Mouse (Mus musculus) liver, embryonic 13.5 days (tissue): Measurements from ENCODE around the gene Dffa. TPM values are rescaled to one million over a fixed set of nuclear protein-coding genes. Genes with fewer than 3 reads are reported as not detected.

ENCODE experiments used
- ATAC-seq: fragments of 200-750 bp; cut with Nextera tagmentation; 2 replicates; pipeline ENCODE4 v1.8.0; 2017; ENCODE audit warnings: low read depth, mild to moderate bottlenecking, moderate number of reproducible peaks, moderate library complexity
- DNase-seq: peaks from one replicate; pipeline ENCODE4 v3.0.0; 2022
- H3K27ac ChIP-seq: fragments of 300-500 bp; sonication (generic); 2 replicates; pipeline ENCODE4 v1.5.1; 2015; ENCODE audit warnings: moderate library complexity, mild to moderate bottlenecking, inconsistent platforms
- H3K27me3 ChIP-seq: fragments of 300-500 bp; sonication (generic); 2 replicates; pipeline ENCODE4 v1.6.1; 2015; ENCODE audit warnings: mild to moderate bottlenecking, inconsistent platforms
- H3K36me3 ChIP-seq: fragments of 300-500 bp; sonication (generic); 2 replicates; pipeline ENCODE4 v1.6.1; 2015; ENCODE audit warnings: mild to moderate bottlenecking, inconsistent platforms
- H3K4me1 ChIP-seq: fragments of 300-500 bp; sonication (generic); replicated peaks from 2 replicates; pipeline ENCODE4 v1.6.1; 2015; ENCODE audit warnings: inconsistent platforms
- H3K4me2 ChIP-seq: fragments of 300-500 bp; sonication (generic); 2 replicates; pipeline ENCODE4 v1.6.1; 2015; ENCODE audit warnings: inconsistent platforms, mild to moderate bottlenecking, moderate library complexity
- H3K4me3 ChIP-seq: fragments of 300-500 bp; sonication (generic); replicated peaks from 2 replicates; pipeline ENCODE4 v1.5.1; 2015; ENCODE audit warnings: mild to moderate bottlenecking, inconsistent platforms
- H3K9ac ChIP-seq: fragments of 300-500 bp; sonication (generic); 2 replicates; pipeline ENCODE4 v1.6.1; 2015; ENCODE audit warnings: mild to moderate bottlenecking, inconsistent platforms
- H3K9me3 ChIP-seq: fragments of 300-500 bp; sonication (generic); replicated peaks from 2 replicates; pipeline ENCODE4 v1.6.1; 2016; ENCODE audit warnings: inconsistent platforms
- WGBS: fragments of 180-500 bp; shearing (Covaris S2); methylation state at CpG from one replicate; pipeline ENCODE4 v1.1.7; 2015; ENCODE audit not compliant: insufficient replicate concordance; 5-methylcytosine and 5-hydroxymethylcytosine counted together
- polyA plus RNA-seq: library from polyadenylated mRNA; unstranded; fragments of >200 nt; fragmentation: Nextera tagmentation; extraction: Ambion mirVana; gene quantifications from 2 replicates; pipeline ENCODE4 v1.2.1, GENCODE M21; 2015

Dffa gene
- 20.7 and 22.7 TPM in 2 replicates for polyA plus RNA-seq

- Histone ChIP-seq H3K36me3 (peaks cover 30% of the 10 kb centered on the region), H3K27ac (no peak within 1 kb of the TSS), H3K27me3 (no peaks in the 10 kb centered on the region), H3K4me3 (peak within 1 kb of the TSS; percentile 84), H3K9ac (peak within 1 kb of the TSS; percentile 84), H3K4me2 (peak within 1 kb of the TSS; percentile 93), H3K9me3 (no peaks in the 10 kb centered on the region), H3K4me1 (peaks cover 17% of the 10 kb centered on the region)
- WGBS: 1% methylated on average over 35 of the region's 35 CpGs
- DNase-seq (peak; percentile 83), ATAC-seq (peak; percentile 78)
These were observed at the start of gene Dffa for GRCm38 (mm10) chr4:149103875-149104561. TSS of gene Dffa (plus strand) at chr4:149104146.

GRCm38 (mm10) chr4:149055847-149056246 is 48.1 kb upstream of the Dffa start:
- Histone ChIP-seq H3K9ac (no peak overlapping the region), H3K4me1 (peaks cover 14% of the 10 kb centered on the region), H3K27ac (no peak overlapping the region), H3K27me3 (no peaks in the 10 kb centered on the region), H3K36me3 (no peaks in the 10 kb centered on the region), H3K4me2 (no peak overlapping the region), H3K4me3 (no peak overlapping the region), H3K9me3 (no peaks in the 10 kb centered on the region)
- WGBS: 68% methylated on average over 6 of the region's 6 CpGs
- no peak for ATAC-seq
- DNase-seq: no peak

- 84% methylated on average over 16 of the region's 16 CpGs for WGBS
- Histone ChIP-seq H3K4me3 (no peak overlapping the region), H3K36me3 (no peaks in the 10 kb centered on the region), H3K4me2 (no peak overlapping the region), H3K4me1 (peaks cover 14% of the 10 kb centered on the region), H3K9ac (no peak overlapping the region), H3K27ac (no peak overlapping the region), H3K9me3 (no peaks in the 10 kb centered on the region), H3K27me3 (no peaks in the 10 kb centered on the region)
- DNase-seq (no peak), ATAC-seq (no peak)
These were observed 47.0 kb upstream of the Dffa start for GRCm38 (mm10) chr4:149056957-149057356.

GRCm38 (mm10) chr4:149057470-149057869 is 46.5 kb upstream of the Dffa start:
- no peaks in the 10 kb centered on the region for H3K27me3 ChIP-seq
- no peak overlapping the region for H3K4me2 ChIP-seq
- ATAC-seq: no peak
- no peak overlapping the region for H3K4me3 ChIP-seq
- no peaks in the 10 kb centered on the region for H3K9me3 ChIP-seq
- no peak overlapping the region for H3K9ac ChIP-seq
- no peaks in the 10 kb centered on the region for H3K36me3 ChIP-seq
- H3K27ac ChIP-seq: no peak overlapping the region
- WGBS: 68% methylated on average over 14 of the region's 14 CpGs
- no peak for DNase-seq
- peaks cover 19% of the 10 kb centered on the region for H3K4me1 ChIP-seq

GRCm38 (mm10) chr4:149058298-149058697 is 45.6 kb upstream of the Dffa start:
- DNase-seq (no peak), ATAC-seq (no peak)
- H3K9me3 ChIP-seq: no peaks in the 10 kb centered on the region
- no peak overlapping the region for H3K4me3 ChIP-seq
- WGBS: 81% methylated on average over 7 of the region's 7 CpGs
- H3K36me3 ChIP-seq: peaks cover 4% of the 10 kb centered on the region; the same call in 1 of the 2 replicates
- H3K4me1 ChIP-seq: peaks cover 22% of the 10 kb centered on the region
- H3K9ac ChIP-seq: no peak overlapping the region
- H3K4me2 ChIP-seq: no peak overlapping the region
- no peaks in the 10 kb centered on the region for H3K27me3 ChIP-seq
- no peak overlapping the region for H3K27ac ChIP-seq

GRCm38 (mm10) chr4:149059713-149060112 is 44.2 kb upstream of the Dffa start:
- Histone ChIP-seq H3K27ac (no peak overlapping the region), H3K4me3 (no peak overlapping the region), H3K27me3 (no peaks in the 10 kb centered on the region), H3K36me3 (peaks cover 4% of the 10 kb centered on the region; the same call in 1 of the 2 replicates), H3K4me2 (no peak overlapping the region), H3K4me1 (peaks cover 22% of the 10 kb centered on the region), H3K9ac (no peak overlapping the region), H3K9me3 (no peaks in the 10 kb centered on the region)
- no peak for DNase-seq
- 80% methylated on average over 9 of the region's 9 CpGs for WGBS
- ATAC-seq: no peak

- peaks cover 22% of the 10 kb centered on the region for H3K4me1 ChIP-seq
- no peak overlapping the region for H3K4me3 ChIP-seq
- DNase-seq (no peak), ATAC-seq (no peak)
- no peak overlapping the region for H3K27ac ChIP-seq
- no peak overlapping the region for H3K9ac ChIP-seq
- no peaks in the 10 kb centered on the region for H3K9me3 ChIP-seq
- no peak overlapping the region for H3K4me2 ChIP-seq
- peaks cover 4% of the 10 kb centered on the region; the same call in 1 of the 2 replicates for H3K36me3 ChIP-seq
- 67% methylated on average over 14 of the region's 14 CpGs for WGBS
- no peaks in the 10 kb centered on the region for H3K27me3 ChIP-seq
These were observed 43.1 kb upstream of the Dffa start for GRCm38 (mm10) chr4:149060621-149061431.

GRCm38 (mm10) chr4:149061432-149061718 is 42.6 kb upstream of the Dffa start:
- Histone ChIP-seq H3K27ac (no peak overlapping the region), H3K4me1 (peaks cover 23% of the 10 kb centered on the region), H3K4me3 (no peak overlapping the region), H3K4me2 (no peak overlapping the region), H3K9ac (no peak overlapping the region), H3K27me3 (no peaks in the 10 kb centered on the region), H3K36me3 (peaks cover 4% of the 10 kb centered on the region; the same call in 1 of the 2 replicates), H3K9me3 (no peaks in the 10 kb centered on the region)
- ATAC-seq (no peak), DNase-seq (no peak)
- 68% methylated on average over 13 of the region's 13 CpGs for WGBS

GRCm38 (mm10) chr4:149062406-149063318 is 41.3 kb upstream of the Dffa start:
- H3K4me2 ChIP-seq: no peak overlapping the region
- H3K9ac ChIP-seq: no peak overlapping the region
- no peak for DNase-seq
- no peak overlapping the region for H3K4me3 ChIP-seq
- ATAC-seq: no peak
- H3K4me1 ChIP-seq: peaks cover 21% of the 10 kb centered on the region
- 78% methylated on average over 21 of the region's 21 CpGs for WGBS
- no peaks in the 10 kb centered on the region for H3K9me3 ChIP-seq
- H3K27ac ChIP-seq: no peak overlapping the region
- H3K36me3 ChIP-seq: peaks cover 9% of the 10 kb centered on the region
- no peaks in the 10 kb centered on the region for H3K27me3 ChIP-seq

GRCm38 (mm10) chr4:149064061-149064854 is 39.7 kb upstream of the Dffa start:
- H3K4me1 ChIP-seq: peaks cover 18% of the 10 kb centered on the region
- DNase-seq (no peak), ATAC-seq (no peak)
- peaks cover 13% of the 10 kb centered on the region for H3K36me3 ChIP-seq
- no peaks in the 10 kb centered on the region for H3K9me3 ChIP-seq
- no peak overlapping the region for H3K9ac ChIP-seq
- H3K27me3 ChIP-seq: no peaks in the 10 kb centered on the region
- no peak overlapping the region for H3K27ac ChIP-seq
- WGBS: 76% methylated on average over 23 of the region's 23 CpGs
- no peak overlapping the region for H3K4me3 ChIP-seq
- H3K4me2 ChIP-seq: no peak overlapping the region
